Mouse (Mus musculus) limb, embryonic 12.5 days (tissue): ENCODE measurements at regions not wholly inside any gene's neighbourhood (a gene's known extent, or its start where the extent isn't known, plus 50 kb on each side); places are given as distances from the start of the nearest gene placed in this dataset.
A peak's percentile ranks its signal among the peaks of the same experiment; 100 is the strongest.

Source experiments
- ATAC-seq: fragments of 200-750 bp; cut with Nextera tagmentation; 2 replicates; pipeline ENCODE4 v1.8.0; 2017; ENCODE audit warnings: low read depth, moderate TSS enrichment; ENCODE audit not compliant: insufficient number of reproducible peaks, insufficient read depth, low FRiP score, low TSS enrichment
- H3K27ac ChIP-seq: fragments of 300-500 bp; sonication (generic); 2 replicates; pipeline ENCODE4 v1.5.1; 2016; ENCODE audit warnings: mild to moderate bottlenecking, moderate library complexity
- H3K27me3 ChIP-seq: fragments of 300-500 bp; sonication (generic); 2 replicates; pipeline ENCODE4 v1.6.1; 2016; ENCODE audit warnings: mild to moderate bottlenecking, moderate library complexity
- H3K36me3 ChIP-seq: fragments of 300-500 bp; sonication (generic); 2 replicates; pipeline ENCODE4 v1.6.1; 2016; ENCODE audit warnings: mild to moderate bottlenecking, moderate library complexity
- H3K4me1 ChIP-seq: fragments of 300-500 bp; sonication (generic); replicated peaks from 2 replicates; pipeline ENCODE4 v1.6.1; 2016
- H3K4me2 ChIP-seq: fragments of 300-500 bp; sonication (generic); 2 replicates; pipeline ENCODE4 v1.6.1; 2016; ENCODE audit warnings: mild to moderate bottlenecking, moderate library complexity
- H3K4me3 ChIP-seq: fragments of 300-500 bp; sonication (generic); replicated peaks from 2 replicates; pipeline ENCODE4 v1.5.1; 2016; ENCODE audit warnings: mild to moderate bottlenecking
- H3K9ac ChIP-seq: fragments of 300-500 bp; sonication (generic); replicated peaks from 2 replicates; pipeline ENCODE4 v1.6.1; 2016; ENCODE audit warnings: mild to moderate bottlenecking, moderate library complexity
- H3K9me3 ChIP-seq: fragments of 300-500 bp; sonication (generic); 2 replicates; pipeline ENCODE4 v1.6.1; 2016; ENCODE audit warnings: mild to moderate bottlenecking, moderate library complexity
- WGBS: fragments of 180-500 bp; shearing (Covaris S2); methylation state at CpG from one replicate; pipeline ENCODE4 v1.1.7; 2016; 5-methylcytosine and 5-hydroxymethylcytosine counted together

- Histone ChIP-seq H3K9me3 (no peaks in the 10 kb centered on the region), H3K4me3 (no peak overlapping the region), H3K4me2 (no peak overlapping the region), H3K27me3 (no peaks in the 10 kb centered on the region), H3K9ac (no peak overlapping the region), H3K27ac (no peak overlapping the region), H3K36me3 (no peaks in the 10 kb centered on the region), H3K4me1 (no peaks in the 10 kb centered on the region)
- ATAC-seq = no peak
- WGBS = 78% methylated on average over 2 of the region's 2 CpGs
Measured at GRCm38 (mm10) chr13:57186168-57186567, 290.4 kb upstream of the Trpc7 start.

- H3K27me3 ChIP-seq = no peaks in the 10 kb centered on the region
- H3K4me1 ChIP-seq = no peaks in the 10 kb centered on the region
- no peak overlapping the region for H3K4me3 ChIP-seq
- no peak overlapping the region for H3K4me2 ChIP-seq
- H3K36me3 ChIP-seq = no peaks in the 10 kb centered on the region
- H3K9me3 ChIP-seq = no peaks in the 10 kb centered on the region
- no peak for ATAC-seq
- H3K9ac ChIP-seq = no peak overlapping the region
- 81% methylated on average over 3 of the region's 3 CpGs for WGBS
- no peak overlapping the region for H3K27ac ChIP-seq
Measured at GRCm38 (mm10) chr13:57170180-57170579, 274.4 kb upstream of the Trpc7 start.

- Histone ChIP-seq H3K4me3 (no peak overlapping the region), H3K27ac (no peak overlapping the region), H3K9me3 (no peaks in the 10 kb centered on the region), H3K36me3 (no peaks in the 10 kb centered on the region), H3K4me1 (no peaks in the 10 kb centered on the region), H3K9ac (no peak overlapping the region), H3K4me2 (no peak overlapping the region), H3K27me3 (no peaks in the 10 kb centered on the region)
- WGBS = 86% methylated on average over 2 of the region's 2 CpGs
- ATAC-seq = no peak
Measured at GRCm38 (mm10) chr13:57169621-57170020, 273.8 kb upstream of the Trpc7 start.

GRCm38 (mm10) chr13:57165367-57165766, 269.6 kb upstream of the Trpc7 start:
- 85% methylated on average over 2 of the region's 2 CpGs for WGBS
- ATAC-seq = no peak
- H3K4me3 ChIP-seq = no peak overlapping the region

GRCm38 (mm10) chr13:57152787-57153186, 257.0 kb upstream of the Trpc7 start:
- ATAC-seq = no peak
- WGBS = 44% methylated on average over 5 of the region's 5 CpGs
- Histone ChIP-seq H3K4me1 (peaks cover 17% of the 10 kb centered on the region), H3K4me3 (no peak overlapping the region), H3K27ac (peak overlapping the region; percentile 17; the same call in 1 of the 2 replicates), H3K36me3 (no peaks in the 10 kb centered on the region), H3K9ac (no peak overlapping the region), H3K27me3 (no peaks in the 10 kb centered on the region), H3K9me3 (no peaks in the 10 kb centered on the region), H3K4me2 (no peak overlapping the region)

More at GRCm38 (mm10) chr13:57165367-57165766, 269.6 kb upstream of the Trpc7 start:
- H3K9me3 ChIP-seq = no peaks in the 10 kb centered on the region
- no peak overlapping the region for H3K9ac ChIP-seq
- H3K4me1 ChIP-seq = no peaks in the 10 kb centered on the region
- no peaks in the 10 kb centered on the region for H3K27me3 ChIP-seq
- no peaks in the 10 kb centered on the region for H3K36me3 ChIP-seq
- H3K4me2 ChIP-seq = no peak overlapping the region
- no peak overlapping the region for H3K27ac ChIP-seq

- ATAC-seq = no peak
- Histone ChIP-seq H3K4me1 (peaks cover 24% of the 10 kb centered on the region), H3K36me3 (no peaks in the 10 kb centered on the region), H3K27ac (no peak overlapping the region), H3K4me2 (no peak overlapping the region), H3K9me3 (no peaks in the 10 kb centered on the region), H3K27me3 (no peaks in the 10 kb centered on the region), H3K4me3 (no peak overlapping the region), H3K9ac (no peak overlapping the region)
- 86% methylated on average over 2 of the region's 2 CpGs for WGBS
Measured at GRCm38 (mm10) chr13:57147623-57148022, 251.8 kb upstream of the Trpc7 start.

GRCm38 (mm10) chr13:57146708-57147107, 250.9 kb upstream of the Trpc7 start:
- H3K27me3 ChIP-seq = no peaks in the 10 kb centered on the region
- H3K27ac ChIP-seq = 0 out of 2 replicates have a peak overlapping the region, but pooled peaks have one; percentile 24
- 42% methylated on average over 4 of the region's 4 CpGs for WGBS
- H3K36me3 ChIP-seq = no peaks in the 10 kb centered on the region
- H3K4me3 ChIP-seq = no peak overlapping the region
- H3K4me1 ChIP-seq = peaks cover 24% of the 10 kb centered on the region
- no peak overlapping the region for H3K4me2 ChIP-seq
- no peaks in the 10 kb centered on the region for H3K9me3 ChIP-seq
- ATAC-seq = no peak
- no peak overlapping the region for H3K9ac ChIP-seq

- no peak overlapping the region for H3K9ac ChIP-seq
- no peak overlapping the region for H3K4me2 ChIP-seq
- H3K4me3 ChIP-seq = no peak overlapping the region
- no peaks in the 10 kb centered on the region for H3K36me3 ChIP-seq
- no peaks in the 10 kb centered on the region for H3K9me3 ChIP-seq
- H3K27me3 ChIP-seq = no peaks in the 10 kb centered on the region
- 14% methylated on average over 2 of the region's 2 CpGs for whole genome bisulfite sequencing
- peak overlapping the region; percentile 72 for H3K27ac ChIP-seq
- H3K4me1 ChIP-seq = peaks cover 28% of the 10 kb centered on the region
- no peak for ATAC-seq
Measured at GRCm38 (mm10) chr13:57145782-57146181, 250.0 kb upstream of the Trpc7 start.

- H3K9me3 ChIP-seq = no peaks in the 10 kb centered on the region
- no peak overlapping the region for H3K4me3 ChIP-seq
- no peak overlapping the region for H3K9ac ChIP-seq
- no peaks in the 10 kb centered on the region for H3K27me3 ChIP-seq
- H3K4me2 ChIP-seq = no peak overlapping the region
- ATAC-seq = no peak
- 69% methylated on average over 5 of the region's 5 CpGs for WGBS
- H3K4me1 ChIP-seq = peaks cover 31% of the 10 kb centered on the region
- no peaks in the 10 kb centered on the region for H3K36me3 ChIP-seq
- H3K27ac ChIP-seq = no peak overlapping the region
Measured at GRCm38 (mm10) chr13:57142851-57143250, 247.1 kb upstream of the Trpc7 start.

GRCm38 (mm10) chr13:57142441-57142840, 246.6 kb upstream of the Trpc7 start:
- Histone ChIP-seq H3K4me2 (no peak overlapping the region), H3K4me1 (peaks cover 31% of the 10 kb centered on the region), H3K27me3 (no peaks in the 10 kb centered on the region), H3K4me3 (no peak overlapping the region), H3K36me3 (no peaks in the 10 kb centered on the region), H3K9me3 (no peaks in the 10 kb centered on the region), H3K27ac (no peak overlapping the region), H3K9ac (no peak overlapping the region)
- no peak for ATAC-seq
- WGBS = 26% methylated on average over 2 of the region's 2 CpGs

GRCm38 (mm10) chr13:57115936-57116335, 220.1 kb upstream of the Trpc7 start:
- WGBS = 45% methylated on average over 9 of the region's 9 CpGs
- no peak overlapping the region for H3K27ac ChIP-seq

GRCm38 (mm10) chr13:57107956-57108355, 212.2 kb upstream of the Trpc7 start:
- Histone ChIP-seq H3K36me3 (no peaks in the 10 kb centered on the region), H3K27me3 (no peaks in the 10 kb centered on the region), H3K9me3 (no peaks in the 10 kb centered on the region), H3K4me3 (no peak overlapping the region), H3K4me2 (no peak overlapping the region), H3K4me1 (0 out of 2 replicates have a peak, but pooled peaks cover 5% of the 10 kb centered on the region), H3K27ac (no peak overlapping the region), H3K9ac (no peak overlapping the region)
- 26% methylated on average over 12 of the region's 12 CpGs for WGBS
- no peak for ATAC-seq

More at GRCm38 (mm10) chr13:57115936-57116335, 220.1 kb upstream of the Trpc7 start:
- H3K4me1 ChIP-seq = no peaks in the 10 kb centered on the region
- H3K9ac ChIP-seq = no peak overlapping the region
- H3K36me3 ChIP-seq = no peaks in the 10 kb centered on the region
- H3K27me3 ChIP-seq = peaks cover 3% of the 10 kb centered on the region; the same call in 1 of the 2 replicates
- H3K4me3 ChIP-seq = no peak overlapping the region
- H3K4me2 ChIP-seq = no peak overlapping the region
- H3K9me3 ChIP-seq = no peaks in the 10 kb centered on the region
- no peak for ATAC-seq
